Mouse (Mus musculus) thymus, postnatal 14 days (tissue): Measurements from ENCODE around the gene Acad9.
"Not testable (repeated sequence)": the region's sequence is repeated elsewhere in the genome, so short reads cannot be mapped to it uniquely, and the experiment has no call there.

ENCODE experiments used
- DNase-seq: peaks from one replicate; pipeline ENCODE4 v3.0.0; 2021

Acad9 gene

DNA sequence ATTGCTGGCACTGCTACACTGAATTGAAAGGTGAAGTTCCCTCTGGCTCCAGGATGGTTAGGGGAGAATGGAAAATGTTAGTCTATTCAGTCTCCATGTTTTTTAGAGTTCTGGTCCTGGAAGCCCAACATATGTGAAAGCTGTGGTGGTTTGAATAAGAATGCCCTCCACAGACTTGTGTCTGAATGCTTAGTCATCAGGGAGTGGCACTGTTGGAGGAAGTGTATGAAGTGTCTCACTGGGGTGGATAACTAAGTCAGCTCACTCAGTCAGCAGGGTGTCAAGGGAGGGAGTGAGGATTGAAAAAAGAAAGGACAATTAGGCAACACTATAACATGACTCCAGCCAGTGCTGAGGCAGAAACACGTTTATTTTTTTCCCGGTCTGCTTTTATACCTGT lies 29.6 kb downstream of the Acad9 start:
- DNase-seq: no peak

- DNase-seq: no peak
Observed at GRCm38 (mm10) chr3:36116076-36116475, 50.3 kb downstream of the Acad9 start.

GRCm38 (mm10) chr3:36119684-36120548 lies 54.1 kb downstream of the Acad9 start:
- no peak for DNase-seq

DNA sequence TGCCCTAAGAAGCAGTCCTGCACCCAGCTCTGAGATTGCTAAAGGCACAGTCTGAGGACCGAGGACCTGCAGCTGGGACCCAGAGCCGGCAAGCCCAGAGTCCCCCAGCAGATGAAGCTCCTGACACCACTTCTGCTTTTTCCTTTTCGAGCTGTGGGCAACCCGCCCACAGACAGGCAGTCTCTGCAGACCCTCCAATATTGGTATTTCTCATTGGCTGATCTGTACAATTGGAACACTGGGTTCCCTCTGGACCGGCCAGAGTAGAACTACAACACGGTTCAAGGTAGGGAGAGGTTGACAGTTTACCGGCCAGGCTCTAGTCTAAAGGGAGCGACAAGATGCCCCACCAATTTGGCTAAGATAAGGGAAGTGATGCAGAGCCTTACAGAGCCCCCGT lies 60.4 kb downstream of the Acad9 start:
- not testable (repeated sequence) for DNase-seq

GRCm38 (mm10) chr3:36136152-36136551 lies 70.4 kb downstream of the Acad9 start:
- DNase-seq: no peak

DNA sequence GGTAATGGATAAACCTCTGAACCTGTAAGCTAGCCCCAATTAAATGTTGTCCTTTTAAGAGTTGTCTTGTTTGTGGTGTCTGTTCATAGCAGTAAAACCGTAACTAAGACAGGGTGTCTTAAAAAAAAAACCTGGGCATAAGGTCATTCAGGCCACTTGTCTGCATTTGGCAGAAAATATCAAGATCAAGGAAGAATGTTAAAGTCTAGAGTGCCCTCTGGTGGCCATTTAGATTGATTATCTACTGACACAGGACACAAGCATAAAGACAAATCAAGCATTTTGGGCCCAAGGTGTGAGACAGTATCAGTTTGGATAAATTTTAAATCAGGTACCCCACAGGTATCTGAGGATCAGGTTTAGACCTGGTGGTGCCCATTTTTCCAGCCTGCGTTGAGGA lies 71.8 kb downstream of the Acad9 start:
- DNase-seq: peak; percentile 35

GRCm38 (mm10) chr3:36138171-36138660 lies 72.4 kb downstream of the Acad9 start:
- DNase-seq: no peak

DNA sequence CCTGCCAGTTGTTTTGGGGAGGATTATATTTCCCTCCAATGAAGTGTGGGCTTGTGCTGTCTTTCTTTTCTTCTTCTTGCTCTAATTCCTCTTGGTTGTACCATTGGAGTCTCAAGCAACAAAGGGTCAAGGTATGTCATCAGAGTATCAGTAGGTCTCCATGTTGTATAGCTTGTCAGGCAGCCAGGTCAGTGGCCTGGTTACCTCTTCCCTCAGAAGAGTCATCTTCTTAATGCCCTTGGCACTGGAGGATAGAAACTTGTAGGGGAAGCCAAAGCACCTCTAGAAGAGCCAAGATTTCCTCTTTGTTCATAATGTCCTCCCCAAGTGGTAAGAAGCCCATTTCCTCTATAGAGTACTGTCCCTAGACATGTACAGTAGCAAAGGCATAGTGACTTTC lies 73.2 kb downstream of the Acad9 start:
- no peak for DNase-seq
